Mouse (Mus musculus) mouse embryonic stem cell (cell line): ENCODE data around the gene Col4a6.

Experiments
- in situ Hi-C, 2 experiments: fragments of 300-500 bp; cut with MboI; formaldehyde crosslinking; loops; 1 replicate in 1 of 2; 3 replicates in 1 of 2; pipeline ENCODE4 v1.14.3; 2019 to 2020; ENCODE audit warnings: low sequenced_read_pairs in 2 of 2, low pct_unique_long_range_greater_than_20kb in 1 of 2, mixed read lengths in 1 of 2; ENCODE audit not compliant: unreplicated experiment in 1 of 2

Col4a6 gene

DNA sequence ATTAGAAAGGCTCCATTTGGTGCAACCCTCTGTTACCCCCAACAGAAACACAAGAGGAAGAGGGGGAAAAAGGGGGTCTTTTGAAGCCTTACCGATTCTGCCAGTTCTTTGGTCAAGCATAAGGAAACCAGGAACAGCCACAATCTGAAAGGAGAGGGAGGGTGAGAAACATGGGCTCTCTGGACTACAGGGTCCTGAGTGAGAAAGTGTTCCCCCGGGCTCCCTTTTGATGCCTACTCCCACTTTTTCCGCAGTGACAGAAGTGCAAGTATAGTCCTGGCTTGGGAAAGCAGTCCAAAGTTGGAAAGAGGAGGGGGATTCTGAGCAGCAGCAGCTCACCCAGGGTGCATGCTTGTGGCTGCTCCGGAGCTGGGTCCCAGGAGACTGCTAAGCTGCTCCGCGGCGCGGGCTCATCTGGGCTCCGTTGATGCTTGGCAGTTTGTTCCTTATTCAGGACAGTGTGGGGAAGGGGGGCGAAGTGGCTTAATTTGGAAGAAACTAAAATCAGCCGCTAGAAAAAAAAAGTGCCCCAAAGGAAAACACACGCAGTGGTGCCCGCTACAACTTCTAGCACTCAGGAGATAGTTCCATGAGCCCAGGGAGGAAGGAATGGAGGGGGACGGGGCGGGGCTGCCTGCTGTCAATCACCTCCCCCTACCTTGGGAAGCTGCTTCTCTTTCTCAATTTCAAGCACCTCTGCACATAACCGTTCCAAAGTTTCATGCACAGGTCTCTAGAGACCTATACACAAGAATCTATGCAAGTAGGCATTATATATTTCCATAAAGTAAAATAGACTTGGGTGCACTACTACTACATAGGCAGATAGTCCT is at the start of gene Col4a6:
Gene Col4a6, minus strand, starts transcription at position 607 of the 833 bp plus-strand sequence.
- in situ Hi-C loops = no loop called here

DNA sequence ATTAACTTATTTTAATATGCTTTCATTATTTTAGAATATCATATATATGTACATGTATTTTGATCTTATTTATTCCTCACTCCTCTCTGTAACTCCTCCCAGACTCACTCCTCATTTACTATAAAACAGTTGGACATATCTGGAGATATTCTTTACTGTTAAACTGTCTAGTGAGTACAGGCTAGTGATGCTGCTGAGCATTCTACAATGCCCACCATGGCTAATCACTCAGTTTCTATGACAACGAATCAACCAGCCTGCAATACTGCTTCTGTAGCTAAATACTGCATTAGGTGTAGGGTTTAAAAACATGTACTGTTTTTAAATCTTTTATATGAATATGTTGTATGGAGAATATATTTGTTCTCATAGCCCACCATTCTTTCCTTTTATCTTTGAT is 29.2 kb upstream of the Col4a6 start:
- in situ Hi-C loops = no loop called here

DNA sequence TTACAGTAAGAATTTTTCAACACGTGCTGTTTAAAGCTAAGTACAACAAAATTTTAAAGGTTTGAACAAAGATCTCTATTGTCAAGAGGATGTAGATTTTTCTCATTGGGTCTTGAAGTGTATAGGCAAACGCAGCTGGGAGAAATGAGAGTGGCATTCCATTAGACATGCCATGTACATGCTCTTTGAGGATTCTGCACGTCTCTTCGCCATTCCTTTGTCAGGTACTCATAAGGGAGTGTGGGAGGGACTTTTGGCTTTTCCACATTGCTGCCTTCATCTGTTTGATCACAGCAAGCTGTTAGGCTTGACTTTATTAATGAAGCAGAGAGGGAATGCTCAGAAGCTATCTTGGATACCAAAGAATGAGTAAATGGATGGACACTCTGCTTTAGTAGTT is 20.7 kb upstream of the Col4a6 start:
- in situ Hi-C loops = no loop called here

DNA sequence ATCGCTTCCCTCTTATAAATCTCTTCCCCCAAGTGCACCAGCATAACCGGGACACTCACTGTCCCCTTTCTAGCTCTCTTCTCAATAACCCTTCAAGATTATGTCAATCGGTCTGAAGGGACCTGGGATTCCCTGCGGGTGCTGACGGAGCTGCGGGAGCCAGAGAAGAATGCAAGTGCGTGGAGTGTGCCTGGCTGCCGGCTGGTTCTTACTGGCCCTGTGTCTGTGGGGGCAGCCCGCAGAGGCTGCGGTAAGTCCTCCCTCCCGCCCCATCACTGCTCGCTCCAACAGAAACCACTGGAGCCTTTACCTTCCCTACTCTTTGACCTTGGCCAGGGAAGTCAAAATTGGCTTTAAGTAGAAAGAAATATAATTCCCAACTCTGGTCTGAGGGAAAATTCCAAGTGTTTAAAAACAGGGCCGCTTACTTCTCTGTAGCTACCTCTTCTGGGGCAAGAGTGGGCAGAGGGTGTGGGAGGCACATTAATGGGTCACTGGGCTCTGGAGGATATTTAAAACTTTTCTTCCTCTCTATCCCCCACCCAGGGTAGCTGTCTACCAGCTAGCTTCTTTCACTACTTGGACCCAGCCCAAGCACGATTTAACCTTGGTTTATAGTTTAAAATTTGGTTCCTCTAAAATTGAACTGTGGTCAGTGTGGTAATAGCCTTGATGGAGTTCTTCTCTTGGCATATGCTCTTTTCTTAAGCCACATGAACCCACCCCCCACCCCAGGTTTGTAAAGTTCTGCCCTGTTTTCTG is 1.9 kb upstream of the Col4a6 start:
- in situ Hi-C loops = no loop called here

DNA sequence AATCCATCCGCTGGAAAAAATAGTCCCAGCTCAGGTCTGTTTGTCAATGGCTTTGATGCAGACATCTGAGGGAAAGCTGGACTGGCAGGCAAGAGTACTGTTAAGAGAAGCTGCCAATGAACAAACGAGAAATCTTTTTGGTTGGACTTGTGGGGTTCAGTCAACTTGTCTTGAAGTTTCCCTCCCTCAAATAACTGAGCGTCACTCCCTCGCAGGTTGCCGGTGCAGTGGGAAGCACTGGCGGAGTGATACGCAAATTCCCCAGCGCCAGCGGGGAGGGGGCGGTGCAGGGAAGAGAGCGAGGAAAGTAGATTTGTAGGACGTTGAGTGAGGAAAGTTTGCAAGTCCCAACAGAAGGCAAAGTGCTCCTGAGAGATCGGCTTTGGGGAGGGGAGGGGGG is 1.2 kb upstream of the Col4a6 start, which contains the start of gene Col4a5:
Gene Col4a5, plus strand, starts transcription at position 276 of the 400 bp plus-strand sequence.
- in situ Hi-C loops = no loop called here

DNA sequence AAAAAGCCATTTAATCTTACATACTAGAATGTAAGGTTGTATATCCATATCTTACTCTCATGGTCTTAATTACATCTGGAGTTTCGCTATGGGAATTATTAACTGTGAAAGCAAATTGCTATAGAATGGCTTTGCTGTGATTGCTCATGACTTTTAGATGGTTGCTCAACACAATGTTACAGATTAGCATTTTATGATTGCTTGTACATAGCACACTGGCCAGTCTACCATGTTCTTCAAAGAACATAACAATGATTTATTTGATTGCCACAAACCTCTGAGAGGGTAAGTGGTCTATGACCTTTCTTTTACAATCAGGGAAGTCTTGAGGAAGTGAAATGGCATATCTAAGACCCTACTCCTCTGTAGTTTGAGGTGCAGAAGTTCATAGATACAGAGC is 25.9 kb downstream of the Col4a6 start:
- in situ Hi-C loops = no loop called here

DNA sequence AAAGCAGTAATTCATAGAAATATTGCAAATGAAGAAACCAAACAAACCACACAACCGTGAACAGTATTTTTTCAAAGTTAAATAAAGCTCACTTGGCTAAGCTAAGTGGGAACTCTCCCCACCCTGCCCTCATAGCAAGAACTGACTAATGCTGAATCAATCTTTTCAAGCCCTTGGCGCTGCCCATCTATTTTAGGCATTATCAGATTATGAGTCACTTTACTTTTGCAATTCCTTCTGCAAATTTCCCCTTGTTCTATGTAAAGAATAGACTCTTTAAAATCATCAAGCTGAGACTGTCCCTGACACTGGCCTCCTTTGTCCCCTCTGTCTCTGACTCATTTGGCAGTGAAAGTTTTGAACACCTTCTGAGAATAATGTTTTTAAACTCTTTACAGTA is 34.5 kb downstream of the Col4a6 start:
- in situ Hi-C loops = no loop called here

DNA sequence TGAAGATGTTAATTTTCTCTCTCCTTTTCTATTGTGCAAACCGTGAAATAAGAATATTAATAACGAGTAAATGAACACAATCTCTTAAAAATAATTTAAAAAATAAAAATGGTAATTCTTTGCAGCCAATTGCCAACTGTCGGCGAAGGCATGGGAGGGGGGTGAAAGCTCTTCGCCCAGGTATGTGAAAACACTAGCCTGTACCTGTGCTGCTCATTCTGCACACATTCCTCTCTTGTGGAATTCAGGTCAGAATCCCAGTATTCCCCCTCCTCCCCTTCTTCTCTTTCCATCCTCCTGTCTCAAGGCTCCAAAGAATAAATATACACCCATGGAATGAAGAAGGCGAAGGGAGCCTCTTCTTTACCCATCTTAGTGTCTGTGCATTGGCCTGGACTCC is 37.1 kb downstream of the Col4a6 start:
- in situ Hi-C loops = no loop called here

DNA sequence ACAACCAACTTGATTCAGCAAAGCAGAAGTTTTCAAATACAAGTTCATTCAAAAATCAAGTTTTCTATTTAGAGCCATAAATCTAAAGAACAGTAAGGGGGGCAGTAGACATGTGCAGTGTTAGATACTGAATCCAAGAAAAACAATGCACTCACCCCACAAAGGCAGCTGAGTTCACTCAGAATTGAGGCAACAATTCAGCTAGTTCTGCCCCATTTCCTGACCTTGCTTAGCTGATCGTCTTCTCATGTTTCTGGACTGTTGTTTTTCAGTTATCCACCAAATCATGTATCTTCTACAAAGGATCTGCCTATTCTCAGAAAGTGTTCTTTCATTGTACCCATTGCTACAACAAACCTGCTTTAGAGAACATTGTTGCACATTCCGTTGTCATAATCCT is 58.6 kb downstream of the Col4a6 start:
- in situ Hi-C loops = no loop called here

DNA sequence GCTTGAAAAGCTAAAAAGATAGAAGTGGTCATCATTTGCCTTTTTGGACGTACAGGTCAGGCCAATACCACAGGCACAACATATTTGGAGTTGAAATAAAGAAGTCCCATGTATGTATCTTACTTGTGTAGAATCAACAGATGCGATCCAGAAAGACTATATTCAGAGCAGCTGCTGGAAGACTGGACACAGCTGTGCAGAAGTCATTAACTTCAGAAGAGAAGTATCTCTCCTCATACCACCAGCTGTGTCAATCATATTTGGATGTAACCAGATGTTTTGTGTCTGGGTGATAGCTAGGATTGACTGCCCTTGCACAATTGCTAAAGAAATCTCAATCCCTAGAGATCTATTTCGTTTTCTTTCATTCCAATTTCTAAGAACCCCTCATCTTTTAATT is 77.6 kb downstream of the Col4a6 start:
- in situ Hi-C loops = no loop called here

DNA sequence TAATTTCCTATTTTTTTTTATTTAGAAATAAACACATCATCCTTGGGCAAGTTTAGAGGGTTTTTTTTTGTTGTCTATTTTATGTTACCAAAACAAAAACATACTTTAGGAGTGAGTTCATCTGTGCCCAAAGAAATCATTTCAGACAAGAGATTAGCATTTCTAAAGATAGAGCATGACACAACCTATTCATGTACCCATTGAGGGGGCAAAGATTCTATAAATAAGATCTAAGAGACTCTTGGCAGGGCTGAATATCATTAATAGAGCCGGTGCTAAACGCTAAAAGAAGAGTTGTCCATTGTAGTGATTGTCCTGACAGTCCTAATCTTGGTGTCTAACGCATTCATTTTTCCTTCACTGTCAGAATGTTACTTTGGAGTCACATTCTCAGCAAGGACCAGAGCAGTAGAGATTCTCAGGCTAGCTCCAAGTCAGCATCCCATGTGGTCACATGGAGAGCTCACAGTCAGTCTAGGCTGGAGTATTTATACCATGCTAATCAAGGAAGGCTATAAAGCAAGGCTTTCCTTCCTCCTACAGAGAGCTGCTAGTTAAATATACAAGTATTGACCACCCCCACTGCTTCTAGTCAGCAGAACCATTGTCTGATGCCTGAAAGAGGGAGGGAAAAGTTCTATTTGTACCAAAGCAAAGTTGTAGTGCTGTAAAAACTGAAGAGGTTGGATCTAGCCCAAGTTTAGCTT is 88.3 kb downstream of the Col4a6 start:
- in situ Hi-C loops = no loop called here

DNA sequence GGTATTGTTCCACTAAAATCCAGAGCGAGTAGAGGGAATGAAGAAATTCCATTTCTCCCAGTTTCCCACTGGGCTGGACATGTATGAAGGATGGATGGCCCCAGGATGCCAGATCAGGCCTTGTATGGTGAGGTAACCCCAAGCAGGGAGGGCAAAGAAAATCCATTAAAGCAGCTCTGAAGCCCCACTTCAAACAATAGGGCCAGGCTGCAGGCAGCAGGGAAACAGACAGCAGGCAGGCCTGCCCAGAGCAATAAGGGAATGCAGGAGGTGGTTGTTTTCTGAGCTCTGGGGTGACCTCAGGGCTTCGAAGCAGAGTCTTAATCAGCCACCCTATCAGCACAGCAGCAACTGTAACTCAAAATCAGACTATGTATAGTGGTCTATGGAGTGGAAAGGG is 89.2 kb downstream of the Col4a6 start:
- in situ Hi-C loops = no loop called here

DNA sequence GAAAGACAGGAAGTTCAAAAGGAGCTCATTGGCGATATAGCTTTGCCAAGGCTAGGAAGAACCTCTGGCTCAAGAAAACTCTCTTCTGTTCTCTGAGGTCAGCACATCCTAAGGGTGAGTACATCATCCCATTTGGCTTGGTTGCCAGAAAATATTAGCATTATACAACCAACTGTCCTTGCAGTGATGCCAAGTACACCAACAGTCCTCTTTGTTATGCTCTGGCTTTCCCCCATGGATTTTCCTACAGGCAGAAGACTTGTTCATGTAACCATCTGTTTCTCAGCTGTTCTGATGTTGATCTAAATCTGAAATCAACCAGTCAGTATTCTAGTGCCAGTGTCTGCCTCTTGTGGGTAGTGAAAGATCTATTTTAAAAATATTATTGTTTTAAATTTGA is 103.6 kb downstream of the Col4a6 start:
- in situ Hi-C loops = no loop called here

DNA sequence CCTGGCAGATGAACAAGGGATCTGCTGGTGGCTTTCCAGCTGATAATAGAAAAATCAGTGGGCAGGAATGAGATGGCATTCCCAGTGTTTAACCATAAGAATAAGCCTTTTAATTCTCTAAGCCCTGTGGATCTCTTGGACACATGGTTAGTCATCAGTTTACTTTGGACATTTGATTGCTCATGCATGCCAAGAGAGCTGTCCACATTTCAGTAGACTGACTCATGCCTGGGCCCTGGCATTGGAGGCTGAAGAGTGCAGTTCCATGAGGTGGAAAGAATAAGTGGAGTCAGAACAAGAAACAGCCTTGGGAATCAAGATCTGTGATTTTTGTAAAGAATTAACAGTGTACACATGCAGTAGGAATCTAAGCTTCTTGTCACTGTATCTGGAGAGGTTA is 110.5 kb downstream of the Col4a6 start:
- in situ Hi-C loops = no loop called here

DNA sequence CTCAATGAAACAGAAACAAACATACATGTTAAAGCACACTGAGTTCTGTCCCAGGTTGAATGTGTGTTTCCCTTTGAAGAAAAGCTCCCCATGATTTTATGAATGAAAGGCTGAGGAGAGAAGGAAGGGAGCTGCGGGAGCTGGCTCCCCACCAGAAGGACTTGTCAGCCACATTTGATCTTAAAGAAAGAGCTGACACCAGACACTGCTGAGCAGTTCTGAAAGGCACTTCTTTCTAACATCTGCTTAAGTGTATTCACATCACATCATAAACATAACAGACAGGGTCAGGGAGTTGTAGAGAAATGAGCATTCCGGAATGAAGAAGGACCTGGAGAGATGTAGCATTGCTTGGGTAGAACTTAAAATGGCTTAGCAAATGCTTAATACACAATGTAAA is 132.5 kb downstream of the Col4a6 start:
- in situ Hi-C loops = no loop called here

DNA sequence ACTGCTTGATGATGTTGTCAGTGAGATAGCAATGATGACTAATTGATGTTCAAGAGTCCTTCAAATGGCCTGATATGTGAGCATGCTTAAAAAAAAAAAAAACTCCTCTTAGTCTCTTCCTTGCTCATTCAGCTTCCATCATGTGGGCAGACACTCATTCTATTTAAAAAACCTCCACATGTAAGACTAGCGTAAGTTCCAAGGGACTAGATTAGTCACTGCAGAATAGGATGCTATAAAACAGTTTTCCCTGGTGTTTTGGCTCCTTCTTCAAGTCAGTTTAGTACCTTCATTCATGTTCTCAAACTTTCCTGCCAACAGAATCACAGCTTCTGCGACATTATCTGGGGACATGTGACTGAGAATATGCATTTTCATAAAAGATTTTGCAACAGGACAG is 145.8 kb downstream of the Col4a6 start:
- in situ Hi-C loops = no loop called here

DNA sequence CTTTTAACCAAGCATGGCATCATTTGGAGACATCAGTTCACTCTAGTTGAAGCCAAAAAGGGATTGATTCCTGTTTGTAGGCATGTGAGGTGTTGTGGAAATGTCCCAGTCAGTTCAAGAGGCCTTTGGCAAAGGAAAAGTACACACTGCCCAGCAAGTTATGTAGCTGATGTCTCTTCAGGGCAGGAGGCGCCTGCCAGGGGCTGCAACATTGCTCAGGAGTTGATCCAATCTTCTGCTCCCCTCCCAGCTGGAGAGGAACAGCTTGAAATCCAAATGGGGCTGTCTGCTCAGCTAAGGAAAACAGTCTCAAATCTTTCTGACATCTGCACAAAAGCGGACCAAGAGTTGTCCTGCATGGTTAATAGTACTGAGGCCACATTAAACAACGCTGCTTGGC is 149.7 kb downstream of the Col4a6 start:
- in situ Hi-C loops = no loop called here

DNA sequence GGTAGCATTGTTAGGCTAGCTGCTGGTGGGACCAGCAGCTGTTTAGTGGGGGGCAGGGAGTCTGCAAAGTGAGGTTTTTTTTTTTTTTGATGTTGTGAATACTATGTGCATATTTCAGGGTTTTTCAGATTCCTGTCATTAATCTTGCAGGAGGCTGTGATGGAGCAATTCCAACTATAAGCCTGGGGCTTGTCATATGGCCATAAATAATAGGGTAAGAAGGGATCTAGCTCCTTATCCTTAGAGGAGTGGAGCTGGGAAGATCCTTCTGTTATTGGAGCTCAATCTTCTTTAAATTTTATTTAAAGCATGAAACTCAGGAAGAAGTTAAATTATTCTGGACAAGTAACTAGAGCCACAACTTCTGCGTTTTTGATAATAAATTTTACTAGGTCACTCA is 157.7 kb downstream of the Col4a6 start:
- in situ Hi-C loops = no loop called here

DNA sequence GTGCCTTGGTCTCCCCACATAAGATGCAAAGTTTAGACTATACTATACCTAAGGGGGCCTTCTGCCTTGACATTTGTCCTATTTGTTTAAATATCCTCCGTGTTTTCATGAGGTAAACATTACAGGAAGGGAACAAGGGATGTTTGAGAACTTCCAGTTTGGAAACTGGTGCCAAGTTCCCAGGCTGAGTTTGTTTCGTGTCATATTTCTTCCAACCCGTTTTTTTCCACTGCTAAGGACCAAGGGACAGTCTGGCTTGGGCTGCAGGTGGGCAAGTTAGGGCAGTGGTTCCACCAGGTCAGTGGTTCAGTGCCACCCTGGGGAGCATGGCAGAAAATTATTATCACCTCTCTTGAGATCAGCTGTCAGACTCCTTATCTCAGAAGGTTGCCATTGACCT is 158.1 kb downstream of the Col4a6 start:
- in situ Hi-C loops = no loop called here
